Mouse (Mus musculus) mouse trophoblast stem cell (cell line): ENCODE results near the gene Vsx2.

Experiments used
- in situ Hi-C, 2 experiments: fragments of 300-500 bp; cut with MseI, MboI; formaldehyde crosslinking; loops; 2 replicates in 1 of 2; 3 replicates in 1 of 2; pipeline ENCODE4 v1.15.1; 2025

The Vsx2 gene

DNA sequence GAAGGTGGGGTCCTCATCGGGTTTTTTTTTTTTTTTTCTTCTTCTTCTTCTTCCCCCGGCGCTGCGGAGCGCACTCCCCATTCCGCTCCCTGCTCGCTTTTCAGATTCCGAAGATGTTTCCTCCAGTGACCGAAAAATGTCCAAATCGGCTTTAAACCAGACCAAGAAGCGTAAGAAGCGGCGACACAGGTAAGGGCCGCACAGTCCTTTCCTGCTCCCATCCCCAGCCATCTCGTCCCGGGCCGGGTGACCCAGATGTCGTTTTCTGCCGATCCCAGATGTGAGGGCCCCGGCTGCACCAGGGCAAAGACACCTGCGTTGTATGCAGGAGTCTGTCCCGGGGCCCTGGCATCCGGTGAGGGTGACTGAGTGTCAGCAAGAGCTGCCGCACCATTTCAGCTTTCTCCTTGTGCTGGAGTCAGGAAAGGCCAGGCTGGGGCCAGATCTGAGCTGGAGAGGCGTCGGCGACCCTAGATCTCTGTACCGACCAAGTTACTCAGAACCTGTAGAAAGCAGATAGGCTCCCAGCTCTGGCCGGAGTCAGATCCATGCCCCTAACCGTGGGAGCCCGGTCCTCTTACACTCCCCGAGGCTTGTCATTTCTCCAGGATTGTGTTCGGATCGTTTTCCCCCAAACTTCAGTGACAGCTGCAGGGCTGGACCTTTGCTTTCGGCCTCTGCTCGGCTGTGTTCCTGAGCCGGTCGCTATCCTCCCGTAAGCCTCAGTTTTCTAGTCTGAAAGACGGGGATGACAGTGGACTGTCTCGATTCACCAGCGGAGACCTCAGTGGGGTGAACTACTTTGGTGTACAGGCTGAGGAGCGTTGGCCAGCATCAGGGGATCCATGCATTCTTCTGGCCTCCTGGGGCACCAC lies 2.1 kb downstream of the Vsx2 start:
- in situ Hi-C loops = no loop called here

DNA sequence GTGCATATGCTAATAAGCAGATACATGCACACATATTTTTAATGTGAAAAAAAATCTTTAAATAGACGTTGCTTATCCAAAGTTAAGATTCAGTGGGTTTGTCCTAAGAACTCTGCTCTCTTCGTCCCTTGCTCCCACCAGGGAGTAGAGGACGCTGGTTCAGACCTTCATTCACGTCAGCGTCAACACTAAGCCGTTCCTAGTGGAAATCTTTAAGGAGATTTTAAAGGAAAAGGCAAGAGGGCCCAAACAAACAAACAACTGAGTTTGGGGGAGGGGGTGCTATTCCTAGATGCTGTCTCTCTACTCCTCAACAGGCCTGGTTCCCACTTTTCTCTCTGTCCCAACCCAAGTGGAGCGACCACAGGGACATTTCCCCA lies 2.8 kb downstream of the Vsx2 start:
- in situ Hi-C loops = no loop called here

- in situ Hi-C loops = no loop called here
Observed at GRCm38 (mm10) chr12:84573094-84573493, 3.5 kb downstream of the Vsx2 start.

DNA sequence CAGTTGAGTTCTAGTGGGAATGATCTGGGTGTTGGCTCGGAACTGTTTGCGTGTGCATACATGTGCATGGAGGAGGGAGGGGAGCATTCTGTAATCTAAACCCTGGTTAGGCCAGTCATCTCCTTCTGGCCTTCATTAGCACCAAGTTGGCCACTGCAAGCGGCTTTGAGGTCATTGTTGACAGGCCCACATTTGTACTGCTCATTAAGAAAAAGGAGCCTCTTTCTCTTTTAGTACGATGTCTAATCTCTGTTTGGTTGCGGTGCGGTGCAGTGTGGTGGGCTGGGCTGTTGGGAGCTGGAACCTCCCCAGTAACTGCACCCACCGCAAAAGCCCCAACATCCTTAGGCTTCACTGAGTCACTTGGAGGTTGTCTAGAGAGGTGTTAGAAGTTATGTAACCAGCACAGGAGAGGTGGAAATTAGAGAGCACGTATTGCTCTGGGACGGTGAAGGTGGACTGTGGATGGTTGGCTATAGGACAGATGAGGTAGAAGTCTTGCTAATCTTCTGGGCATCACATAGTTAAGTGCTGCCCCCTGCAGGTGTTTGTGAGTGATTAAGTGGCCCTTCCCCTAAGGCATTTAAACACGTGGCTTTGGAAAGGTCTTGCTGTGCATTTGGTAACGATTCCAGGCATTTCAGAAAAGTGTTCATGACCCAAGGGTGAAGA lies 8.3 kb downstream of the Vsx2 start:
- in situ Hi-C loops = no loop called here

GRCm38 (mm10) chr12:84578440-84578770 lies 8.8 kb downstream of the Vsx2 start:
- in situ Hi-C loops = no loop called here

DNA sequence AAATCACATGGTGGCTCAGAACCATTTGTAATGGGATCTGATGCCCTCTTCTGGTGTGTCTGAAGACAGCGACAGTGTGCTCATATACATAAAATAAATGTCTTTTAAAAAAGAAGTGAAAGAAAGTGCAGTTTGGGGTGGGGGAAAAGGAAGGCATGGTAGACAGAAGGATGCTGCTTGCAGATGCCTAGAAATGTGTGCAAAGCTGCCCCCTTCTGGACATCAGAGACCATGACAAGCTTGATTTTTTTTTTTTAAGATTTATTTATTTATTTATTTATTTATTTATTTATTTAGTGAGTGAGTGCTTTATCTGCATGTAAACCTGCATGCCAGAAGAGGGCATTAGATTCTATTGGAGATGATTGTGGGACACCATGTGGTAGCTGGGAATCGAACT lies 11.7 kb downstream of the Vsx2 start:
- in situ Hi-C loops = loop anchor here in 1 of 2 experiments (5.0 kb wide), 1 partner anchor 39 kb away; no protein-coding TSS in a partner anchor

DNA sequence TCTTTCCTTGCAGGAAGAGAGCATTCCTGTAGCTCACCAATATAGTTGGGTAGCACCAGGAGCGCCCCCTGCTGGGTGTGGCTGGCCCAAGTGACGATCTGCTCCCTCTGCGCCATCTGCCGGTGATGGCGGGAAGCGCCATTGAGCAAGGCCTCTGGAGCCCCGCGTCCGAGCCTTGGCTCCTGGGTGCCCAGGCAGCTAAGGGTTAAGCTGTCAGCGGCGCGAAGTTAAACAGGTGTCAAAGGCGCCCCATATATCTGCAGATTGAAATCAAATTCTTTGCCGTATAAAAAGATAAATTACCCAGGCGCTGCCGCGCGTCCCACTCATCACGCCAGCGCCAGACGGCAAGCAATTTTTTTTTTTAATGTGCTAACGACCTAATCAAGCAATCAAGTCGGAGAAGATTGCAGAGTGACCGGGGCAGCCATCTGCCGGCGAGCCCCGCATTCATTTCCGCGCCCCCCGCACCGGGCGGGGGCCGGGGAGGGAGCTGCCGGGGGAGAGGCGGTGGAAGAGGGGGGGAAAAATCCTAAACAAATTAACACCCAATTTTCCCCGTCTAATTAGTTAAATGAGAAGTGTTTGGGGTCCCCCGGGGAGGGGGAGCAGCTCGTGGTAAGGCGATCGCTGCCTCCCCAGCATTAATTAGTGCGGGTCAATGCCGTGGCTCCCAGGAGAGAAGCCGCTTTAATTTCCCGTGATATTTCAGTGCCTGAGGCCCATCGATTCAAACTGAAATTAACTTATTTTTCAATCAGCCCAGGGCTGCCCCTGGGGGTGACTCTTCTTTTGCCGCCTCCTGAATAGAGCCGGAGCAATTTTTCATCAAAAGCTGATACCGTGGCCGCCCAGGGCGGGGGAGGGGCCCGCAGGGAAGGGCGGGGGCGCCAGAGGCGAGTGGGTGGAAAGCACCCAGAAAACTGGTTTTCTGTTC lies 20.5 kb downstream of the Vsx2 start:
- in situ Hi-C loops = loop anchor here in 1 of 2 experiments (5.0 kb wide), 1 partner anchor 43 kb away; no protein-coding TSS in a partner anchor

DNA sequence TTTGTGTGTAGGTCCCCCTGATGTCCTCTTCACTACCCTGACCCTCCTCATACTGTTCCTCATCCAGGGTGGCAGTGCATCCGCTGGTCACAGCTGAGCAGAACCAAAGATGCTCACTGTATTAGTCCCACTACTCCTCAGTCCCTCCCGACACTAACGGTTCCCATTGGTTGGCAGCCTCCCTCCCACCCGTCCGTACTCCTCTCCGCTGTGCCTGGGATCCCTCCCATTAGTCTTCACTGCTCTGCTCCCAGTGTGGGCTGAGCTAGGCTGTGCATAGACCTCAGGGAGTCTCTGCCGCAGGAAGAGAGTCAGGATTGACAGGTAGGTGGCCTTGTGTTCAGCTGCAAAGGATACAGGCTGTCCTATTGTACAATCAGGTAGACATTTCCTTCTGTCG lies 28.8 kb downstream of the Vsx2 start:
- in situ Hi-C loops = no loop called here

DNA sequence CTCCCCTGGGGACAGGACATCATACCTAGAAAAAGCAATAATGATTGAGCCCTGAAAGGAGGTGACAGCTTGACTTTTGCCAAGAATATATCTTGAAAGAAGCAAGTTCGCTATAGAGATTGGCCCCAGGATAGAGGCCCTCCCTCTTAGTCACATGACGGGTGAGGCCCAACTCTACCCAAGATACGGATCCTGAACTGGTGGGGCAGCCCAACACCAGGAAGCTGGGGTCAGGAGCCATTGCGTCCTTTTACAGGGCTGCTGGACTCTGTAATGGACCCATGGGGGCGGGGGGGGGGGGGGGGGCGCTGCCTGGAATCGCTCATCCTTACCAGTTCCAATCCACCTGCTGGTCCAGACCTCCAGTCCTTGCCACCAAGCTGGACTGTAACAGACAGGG lies 34.4 kb downstream of the Vsx2 start:
- in situ Hi-C loops = no loop called here

GRCm38 (mm10) chr12:84605860-84606259 lies 36.3 kb downstream of the Vsx2 start:
- in situ Hi-C loops = no loop called here

- in situ Hi-C loops = no loop called here
Observed at GRCm38 (mm10) chr12:84611718-84612117, 42.2 kb downstream of the Vsx2 start.

DNA sequence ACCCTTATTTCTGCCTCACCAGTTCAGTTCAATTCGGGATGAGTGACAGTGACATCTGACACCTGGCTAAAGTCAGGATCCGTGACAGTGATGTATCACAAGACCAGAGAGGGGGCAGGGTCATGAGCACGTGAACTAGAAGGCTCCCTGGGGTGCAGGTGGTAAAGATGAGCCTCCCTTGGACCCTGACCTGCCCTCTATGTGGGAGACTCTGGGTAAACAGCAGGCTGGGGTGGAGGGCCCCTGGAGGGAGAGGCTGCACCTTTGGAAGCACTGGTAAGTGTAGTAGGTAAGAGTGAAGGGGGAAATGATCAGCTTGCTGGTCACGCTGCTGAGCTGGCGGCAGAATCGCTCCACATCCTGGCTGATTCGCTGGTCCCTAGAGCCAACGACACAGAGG lies 43.0 kb downstream of the Vsx2 start:
- in situ Hi-C loops = no loop called here

DNA sequence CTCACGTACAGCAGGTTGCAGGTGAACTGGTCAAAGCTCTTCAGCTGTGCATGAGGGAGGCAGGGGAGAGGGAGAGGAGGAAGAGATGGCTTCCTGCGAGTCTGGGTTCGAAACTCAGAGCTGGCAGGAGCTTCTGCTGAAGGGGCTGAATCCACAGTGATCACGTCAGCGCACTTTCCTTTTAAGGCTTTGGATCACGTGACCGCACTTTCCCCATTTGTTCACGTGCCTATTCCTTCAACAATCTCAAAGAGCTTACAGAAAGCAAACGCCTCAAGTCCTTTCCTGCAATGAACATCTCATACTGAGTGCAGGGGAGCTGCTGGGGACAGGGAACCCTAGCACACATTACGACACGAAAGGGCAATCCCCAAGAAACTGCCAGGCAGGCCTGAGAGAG lies 44.4 kb downstream of the Vsx2 start:
- in situ Hi-C loops = no loop called here

DNA sequence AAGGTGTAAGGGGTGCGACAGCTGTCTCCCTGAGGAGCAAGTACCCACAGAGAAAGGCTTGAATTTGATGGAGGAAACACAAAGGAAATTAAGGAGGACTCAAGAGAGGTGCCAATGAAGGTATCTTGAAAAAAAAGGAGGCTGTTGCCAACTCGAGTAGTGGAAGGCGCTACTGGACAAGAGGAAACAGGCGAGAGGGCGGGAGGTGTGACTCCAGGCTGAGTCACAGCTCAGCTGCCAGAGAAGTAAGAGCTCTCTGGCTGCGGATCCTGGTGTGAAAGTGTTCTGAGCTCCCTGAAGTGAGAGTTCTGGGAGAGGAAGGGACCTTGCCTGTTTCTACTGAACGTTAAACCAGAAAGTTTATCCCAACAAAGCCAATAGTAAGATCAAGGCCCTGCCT lies 45.0 kb downstream of the Vsx2 start:
- in situ Hi-C loops = no loop called here

DNA sequence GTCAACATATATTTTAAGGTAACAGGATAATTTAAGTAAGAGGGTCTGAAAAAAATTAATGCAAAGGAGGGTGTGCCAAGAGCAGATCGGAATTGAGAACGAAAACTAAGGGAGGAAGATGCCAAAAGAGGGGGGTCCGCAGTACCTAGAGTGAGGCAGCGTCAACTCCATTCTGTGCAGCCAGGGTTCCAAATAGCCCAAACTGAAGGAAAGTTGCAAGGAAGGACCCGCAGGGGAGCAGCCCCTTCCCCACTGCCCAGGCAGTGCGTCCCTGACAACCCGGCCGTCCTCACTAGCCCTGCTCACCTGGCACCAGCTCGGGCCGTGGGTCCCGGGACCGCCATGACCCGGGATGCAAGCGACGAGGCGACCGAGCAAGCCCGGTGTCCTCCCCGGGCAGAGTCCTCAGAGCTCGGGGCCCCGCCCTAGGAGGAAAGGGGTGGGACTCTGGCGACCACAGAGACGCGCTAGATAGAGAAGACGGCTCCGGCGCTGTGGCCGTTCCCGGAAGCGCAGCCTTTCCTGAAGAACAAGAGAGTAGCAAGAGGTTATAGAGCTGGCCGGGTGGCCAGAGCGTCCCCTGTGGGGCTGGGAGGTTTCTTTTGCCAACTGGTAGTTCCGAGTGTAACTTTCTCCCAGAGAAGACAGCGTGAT lies 47.5 kb downstream of the Vsx2 start, which contains the start of gene Abcd4:
Abcd4 (minus strand) TSS at position 437 of the 654 bp plus-strand sequence.
- in situ Hi-C loops = no loop called here

DNA sequence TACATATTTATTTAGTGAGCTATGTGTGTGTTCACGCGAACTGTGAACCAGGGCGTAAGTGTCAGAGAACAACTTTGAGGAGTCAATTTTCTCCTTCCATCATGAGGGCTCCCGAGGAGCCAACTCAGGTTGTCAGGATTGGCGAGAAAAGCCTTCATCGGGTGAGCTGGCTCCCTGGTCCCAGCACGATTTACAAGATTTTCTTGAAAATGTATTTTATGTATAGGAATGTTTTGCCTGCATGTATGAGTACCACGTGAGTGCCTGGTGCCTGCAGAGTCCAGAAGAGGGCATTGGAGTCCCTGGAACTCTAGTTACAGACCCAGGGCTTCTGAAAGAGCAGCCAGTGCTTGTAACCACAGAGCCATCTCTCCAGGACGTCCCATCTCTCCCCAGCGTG lies 48.1 kb downstream of the Vsx2 start:
- in situ Hi-C loops = no loop called here

- in situ Hi-C loops = no loop called here
Observed at GRCm38 (mm10) chr12:84620975-84621374, 51.4 kb downstream of the Vsx2 start.

- in situ Hi-C loops = no loop called here
Observed at GRCm38 (mm10) chr12:84624601-84625000, 55.0 kb downstream of the Vsx2 start.

DNA sequence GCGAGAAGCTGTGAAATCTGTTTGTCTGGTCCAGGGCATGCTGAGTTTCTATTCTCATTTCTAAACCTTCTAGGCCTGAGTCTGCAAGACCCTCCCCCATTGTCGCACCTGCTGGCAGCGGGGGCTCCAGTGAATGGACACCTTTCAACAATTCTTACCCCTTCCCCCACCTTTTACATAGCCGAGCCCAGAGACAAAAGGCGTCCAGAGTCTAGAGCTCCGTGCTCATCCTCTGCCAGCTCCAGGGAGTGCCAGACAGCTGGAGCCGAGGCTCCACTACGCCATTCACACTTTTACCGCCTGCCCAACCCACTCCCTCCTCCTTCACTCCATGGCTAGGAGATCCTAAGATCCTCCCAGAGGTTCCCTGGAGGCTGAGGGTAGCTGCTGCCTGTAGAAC lies 55.6 kb downstream of the Vsx2 start:
- in situ Hi-C loops = no loop called here

DNA sequence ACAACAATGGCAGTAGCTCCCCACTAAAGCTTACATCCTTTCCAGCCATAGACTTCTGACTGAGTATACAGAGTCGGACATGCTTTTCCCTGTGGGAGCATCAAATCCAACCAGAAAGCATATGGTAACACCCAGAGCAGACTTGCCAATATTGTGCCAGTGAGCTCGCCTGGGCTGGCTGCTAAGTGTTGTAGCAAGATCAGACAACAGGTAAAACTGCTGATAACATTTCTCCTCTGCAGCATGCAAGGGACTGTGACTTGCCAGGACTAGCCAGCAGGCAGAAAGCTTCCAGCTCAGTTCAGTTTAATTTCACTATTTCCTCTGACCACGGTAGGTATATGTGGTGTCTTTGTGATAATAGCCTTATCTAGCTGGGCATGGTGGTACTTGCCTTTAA lies 62.3 kb downstream of the Vsx2 start:
- in situ Hi-C loops = no loop called here

DNA sequence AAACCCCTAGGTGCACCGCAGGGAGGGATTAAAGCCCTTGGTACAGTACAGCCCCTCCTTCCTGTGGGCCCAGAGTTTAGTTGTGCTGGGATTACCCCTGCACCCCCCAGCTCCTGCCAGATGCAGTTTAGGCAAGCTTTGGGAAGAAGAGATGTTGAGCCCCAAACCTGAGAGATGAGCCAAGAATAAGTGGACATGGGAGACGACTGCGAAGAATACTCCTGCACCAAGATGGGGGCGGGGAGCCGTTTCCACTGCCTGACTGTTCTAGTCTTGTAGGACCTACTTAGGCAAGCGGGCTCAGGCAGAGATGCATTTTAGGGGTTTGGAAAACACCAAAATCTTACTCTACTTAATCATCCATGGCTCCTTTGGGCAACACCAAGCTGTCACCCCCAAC lies 70.7 kb downstream of the Vsx2 start:
- in situ Hi-C loops = no loop called here

DNA sequence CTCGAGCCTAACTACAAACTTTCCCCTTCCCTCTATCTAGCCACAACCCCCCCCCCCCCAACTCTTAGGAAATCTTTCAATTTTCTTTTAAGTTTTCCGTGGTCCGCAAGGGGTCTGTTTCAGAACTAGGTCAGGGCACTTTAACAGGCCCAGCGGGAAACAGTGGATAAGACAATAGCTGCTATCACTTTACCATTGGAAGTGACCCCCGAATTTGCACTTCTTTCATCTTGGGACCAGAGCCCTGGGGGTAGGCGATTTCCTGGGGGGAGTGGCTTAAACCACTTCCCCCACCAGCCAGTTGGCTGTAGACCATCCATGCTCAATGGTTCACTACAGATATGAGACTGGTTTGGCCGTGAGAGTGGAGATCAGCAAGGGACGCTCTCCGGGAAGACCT lies 71.1 kb downstream of the Vsx2 start, which contains the start of gene Vrtn:
Vrtn (plus strand) TSS at position 366 of the 400 bp plus-strand sequence.
- in situ Hi-C loops = no loop called here
